Mouse (Mus musculus) embryonic facial prominence, embryonic 10.5 days (tissue): ENCODE data around the gene Pibf1. TPM values are rescaled to one million over a fixed set of nuclear protein-coding genes. Genes with fewer than 3 reads are reported as not detected.

Experiments used
- DNase-seq: peaks from one replicate; pipeline ENCODE4 v3.0.0-alpha.2; 2017; ENCODE audit warnings: low spot score
- H3K27ac ChIP-seq: fragments of 300-500 bp; sonication (generic); replicated peaks from 2 replicates; pipeline ENCODE4 v1.5.1; 2016; ENCODE audit warnings: mild to moderate bottlenecking
- H3K27me3 ChIP-seq: fragments of 300-500 bp; sonication (generic); replicated peaks from 2 replicates; pipeline ENCODE4 v1.6.1; 2016; ENCODE audit warnings: low read depth, mild to moderate bottlenecking; ENCODE audit not compliant: poor library complexity, severe bottlenecking
- H3K36me3 ChIP-seq: fragments of 300-500 bp; sonication (generic); replicated peaks from 2 replicates; pipeline ENCODE4 v1.6.1; 2016; ENCODE audit warnings: mild to moderate bottlenecking, moderate library complexity
- H3K4me1 ChIP-seq: fragments of 300-500 bp; sonication (generic); 2 replicates; pipeline ENCODE4 v1.6.1; 2016
- H3K4me3 ChIP-seq: fragments of 300-500 bp; sonication (generic); 2 replicates; pipeline ENCODE4 v1.5.1; 2016; ENCODE audit warnings: mild to moderate bottlenecking, moderate library complexity
- H3K9me3 ChIP-seq: fragments of 300-500 bp; sonication (generic); 2 replicates; pipeline ENCODE4 v1.6.1; 2016; ENCODE audit warnings: mild to moderate bottlenecking
- WGBS: fragments of 180-500 bp; shearing (Covaris S2); methylation state at CpG from one replicate; pipeline ENCODE4 v1.1.7; 2016; 5-methylcytosine and 5-hydroxymethylcytosine counted together
- polyA plus RNA-seq: library from polyadenylated mRNA; unstranded; fragments of >200 nt; fragmentation: Nextera tagmentation; extraction: Ambion mirVana; gene quantifications from 2 replicates; pipeline ENCODE4 v1.2.1, GENCODE M21; 2016

Pibf1 gene
- 22.1 and 23.6 TPM in 2 replicates for polyA plus RNA-seq

GRCm38 (mm10) chr14:99099267-99099966 is at the start of gene Pibf1, which contains the start of gene Dis3:
Gene Pibf1, plus strand, starts transcription at chr14:99099424.
Gene Dis3, minus strand, starts transcription at chr14:99099770.
- H3K36me3 ChIP-seq, result peaks cover 68% of the 10 kb centered on the region
- peak within 1 kb of the TSS; percentile 94 for H3K27ac ChIP-seq
- peaks cover 13% of the 10 kb centered on the region for H3K4me1 ChIP-seq
- peak within 1 kb of the TSS; percentile 96 for H3K4me3 ChIP-seq
- no peaks in the 10 kb centered on the region for H3K27me3 ChIP-seq
- no peaks in the 10 kb centered on the region for H3K9me3 ChIP-seq
- under 1% methylated on average over 73 of the region's 73 CpGs for WGBS
- DNase-seq, result peak; percentile 98

- no peaks in the 10 kb centered on the region for H3K4me1 ChIP-seq
- no peak overlapping the region for H3K27ac ChIP-seq
- WGBS, result 88% methylated on average over 7 of the region's 7 CpGs
- H3K9me3 ChIP-seq, result no peaks in the 10 kb centered on the region
- H3K4me3 ChIP-seq, result no peak overlapping the region
- peaks cover 91% of the 10 kb centered on the region for H3K36me3 ChIP-seq
- H3K27me3 ChIP-seq, result no peaks in the 10 kb centered on the region
- DNase-seq, result no peak
Observed at GRCm38 (mm10) chr14:99058959-99059586, 40.2 kb upstream of the Pibf1 start.

GRCm38 (mm10) chr14:99060616-99061015 is 38.6 kb upstream of the Pibf1 start:
- Histone ChIP-seq H3K4me1 (no peaks in the 10 kb centered on the region), H3K36me3 (peaks cover 92% of the 10 kb centered on the region), H3K27ac (no peak overlapping the region), H3K4me3 (no peak overlapping the region), H3K9me3 (no peaks in the 10 kb centered on the region), H3K27me3 (no peaks in the 10 kb centered on the region)
- no peak for DNase-seq
- WGBS, result 94% methylated on average over 12 of the region's 12 CpGs

- no peak overlapping the region for H3K4me3 ChIP-seq
- 94% methylated on average over 2 of the region's 2 CpGs for WGBS
- peaks cover 93% of the 10 kb centered on the region for H3K36me3 ChIP-seq
Observed at GRCm38 (mm10) chr14:99063091-99063490, 36.1 kb upstream of the Pibf1 start.

GRCm38 (mm10) chr14:99071146-99071545 is 28.1 kb upstream of the Pibf1 start:
- H3K36me3 ChIP-seq, result peaks cover 97% of the 10 kb centered on the region

More at GRCm38 (mm10) chr14:99063091-99063490, 36.1 kb upstream of the Pibf1 start:
- no peaks in the 10 kb centered on the region for H3K4me1 ChIP-seq
- no peaks in the 10 kb centered on the region for H3K27me3 ChIP-seq
- H3K9me3 ChIP-seq, result no peaks in the 10 kb centered on the region
- no peak for DNase-seq
- no peak overlapping the region for H3K27ac ChIP-seq

GRCm38 (mm10) chr14:99088947-99089346 is 10.3 kb upstream of the Pibf1 start:
- H3K4me1 ChIP-seq, result no peaks in the 10 kb centered on the region
- H3K9me3 ChIP-seq, result no peaks in the 10 kb centered on the region
- 92% methylated on average over 7 of the region's 7 CpGs for WGBS
- no peak overlapping the region for H3K27ac ChIP-seq
- no peak for DNase-seq
- no peak overlapping the region for H3K4me3 ChIP-seq
- no peaks in the 10 kb centered on the region for H3K27me3 ChIP-seq
- H3K36me3 ChIP-seq, result peaks cover 96% of the 10 kb centered on the region

More at GRCm38 (mm10) chr14:99071146-99071545, 28.1 kb upstream of the Pibf1 start:
- Histone ChIP-seq H3K9me3 (no peaks in the 10 kb centered on the region), H3K27me3 (no peaks in the 10 kb centered on the region), H3K4me1 (no peaks in the 10 kb centered on the region), H3K4me3 (no peak overlapping the region), H3K27ac (no peak overlapping the region)
- no peak for DNase-seq
- 91% methylated on average over 4 of the region's 4 CpGs for WGBS

GRCm38 (mm10) chr14:99099967-99100587 is 853 bp downstream of the Pibf1 start:
- 7% methylated on average over 20 of the region's 20 CpGs for WGBS
- Histone ChIP-seq H3K27ac (peak overlapping the region; percentile 73), H3K4me3 (peak overlapping the region; percentile 96), H3K4me1 (peaks cover 13% of the 10 kb centered on the region), H3K9me3 (no peaks in the 10 kb centered on the region), H3K36me3 (peaks cover 68% of the 10 kb centered on the region), H3K27me3 (no peaks in the 10 kb centered on the region)
- DNase-seq, result no peak

- 92% methylated on average over 4 of the region's 4 CpGs for WGBS
- peaks cover 13% of the 10 kb centered on the region for H3K4me1 ChIP-seq
- H3K9me3 ChIP-seq, result no peaks in the 10 kb centered on the region
- no peak for DNase-seq
- H3K4me3 ChIP-seq, result no peak overlapping the region
- peaks cover 60% of the 10 kb centered on the region for H3K36me3 ChIP-seq
- H3K27me3 ChIP-seq, result no peaks in the 10 kb centered on the region
- H3K27ac ChIP-seq, result no peak overlapping the region
Observed at GRCm38 (mm10) chr14:99103050-99103449, 3.8 kb downstream of the Pibf1 start.

- H3K9me3 ChIP-seq, result no peaks in the 10 kb centered on the region
- H3K27ac ChIP-seq, result no peak overlapping the region
- H3K4me1 ChIP-seq, result peaks cover 6% of the 10 kb centered on the region
- H3K27me3 ChIP-seq, result no peaks in the 10 kb centered on the region
- no peak for DNase-seq
- WGBS, result 89% methylated on average over 6 of the region's 6 CpGs
- H3K36me3 ChIP-seq, result peaks cover 72% of the 10 kb centered on the region
- no peak overlapping the region for H3K4me3 ChIP-seq
Observed at GRCm38 (mm10) chr14:99104542-99105123, 5.4 kb downstream of the Pibf1 start.

- peaks cover 89% of the 10 kb centered on the region for H3K36me3 ChIP-seq
- WGBS, result 93% methylated on average over 2 of the region's 2 CpGs
- H3K27ac ChIP-seq, result no peak overlapping the region
- no peak overlapping the region for H3K4me3 ChIP-seq
- H3K27me3 ChIP-seq, result no peaks in the 10 kb centered on the region
- no peak for DNase-seq
- H3K4me1 ChIP-seq, result no peaks in the 10 kb centered on the region
- H3K9me3 ChIP-seq, result no peaks in the 10 kb centered on the region
Observed at GRCm38 (mm10) chr14:99106671-99107070, 7.4 kb downstream of the Pibf1 start.

GRCm38 (mm10) chr14:99107631-99108187 is 8.5 kb downstream of the Pibf1 start:
- no peaks in the 10 kb centered on the region for H3K27me3 ChIP-seq
- H3K4me3 ChIP-seq, result no peak overlapping the region
- 84% methylated on average over 2 of the region's 2 CpGs for WGBS
- no peak for DNase-seq
- H3K36me3 ChIP-seq, result peaks cover 90% of the 10 kb centered on the region
- no peaks in the 10 kb centered on the region for H3K4me1 ChIP-seq
- H3K9me3 ChIP-seq, result no peaks in the 10 kb centered on the region
- no peak overlapping the region for H3K27ac ChIP-seq

- Histone ChIP-seq H3K27ac (no peak overlapping the region), H3K4me1 (no peaks in the 10 kb centered on the region), H3K27me3 (no peaks in the 10 kb centered on the region), H3K36me3 (peaks cover 90% of the 10 kb centered on the region), H3K9me3 (no peaks in the 10 kb centered on the region), H3K4me3 (no peak overlapping the region)
- no peak for DNase-seq
- WGBS, result 90% methylated on average over 6 of the region's 6 CpGs
Observed at GRCm38 (mm10) chr14:99108762-99109161, 9.5 kb downstream of the Pibf1 start.
